Mouse (Mus musculus): ENCODE measurements around the gene Olfr78. TPM values are rescaled to one million over a fixed set of nuclear protein-coding genes. Genes with fewer than 3 reads are reported as not detected.

Gene Olfr78
- polyA plus RNA-seq (2016; fragmentation: Nextera tagmentation; extraction: Ambion mirVana) = not detected in 2 replicates

- no peaks in the 10 kb centered on the region for H3K27me3 ChIP-seq (replicated peaks; ENCODE audit: low read depth, poor library complexity, severe bottlenecking)
- no peaks in the 10 kb centered on the region for H3K36me3 ChIP-seq (replicated peaks)
- no peak within 1 kb of the TSS for H3K4me3 ChIP-seq
- H3K27ac ChIP-seq (replicated peaks) = no peak within 1 kb of the TSS
- 76% methylated on average over 4 of the region's 4 CpGs for WGBS
- DNase-seq (ENCODE audit: low spot score) = no peak
- H3K9me3 ChIP-seq = no peaks in the 10 kb centered on the region
- no peaks in the 10 kb centered on the region for H3K4me1 ChIP-seq
Measured at GRCm38 (mm10) chr7:102759266-102759665, at the start of gene Olfr78, which contains the start of gene Olfr560. Gene Olfr78, minus strand, starts transcription at chr7:102759471. Gene Olfr560, minus strand, starts transcription at chr7:102759366.

- H3K4me1 ChIP-seq = no peaks in the 10 kb centered on the region
Measured at GRCm38 (mm10) chr7:102803180-102803579, 43.9 kb upstream of the Olfr78 start, which contains the start of gene Olfr564. Gene Olfr564, plus strand, starts transcription at chr7:102803480.

GRCm38 (mm10) chr7:102770921-102771320, 11.7 kb upstream of the Olfr78 start, which contains the start of gene Olfr561:
Gene Olfr561, plus strand, starts transcription at chr7:102771221.
- no peak within 1 kb of the TSS for H3K27ac ChIP-seq (replicated peaks)
- WGBS = 87% methylated on average over 2 of the region's 2 CpGs

More at GRCm38 (mm10) chr7:102803180-102803579, 43.9 kb upstream of the Olfr78 start, which contains the start of gene Olfr564:
- Histone ChIP-seq H3K36me3 (replicated peaks) (no peaks in the 10 kb centered on the region), H3K4me3 (no peak within 1 kb of the TSS), H3K27me3 (replicated peaks; ENCODE audit: low read depth, poor library complexity, severe bottlenecking) (no peaks in the 10 kb centered on the region), H3K27ac (replicated peaks) (no peak within 1 kb of the TSS), H3K9me3 (no peaks in the 10 kb centered on the region)
- DNase-seq (ENCODE audit: low spot score) = no peak

GRCm38 (mm10) chr7:102752086-102752485, 7.2 kb downstream of the Olfr78 start:
- H3K27ac ChIP-seq (replicated peaks) = no peak overlapping the region
- no peak overlapping the region for H3K4me3 ChIP-seq
- no peaks in the 10 kb centered on the region for H3K36me3 ChIP-seq (replicated peaks)
- H3K27me3 ChIP-seq (replicated peaks; ENCODE audit: low read depth, poor library complexity, severe bottlenecking) = no peaks in the 10 kb centered on the region
- no peaks in the 10 kb centered on the region for H3K9me3 ChIP-seq
- WGBS = 23% methylated on average over 1 of the region's 1 CpGs
- H3K4me1 ChIP-seq = no peaks in the 10 kb centered on the region
- no peak for DNase-seq (ENCODE audit: low spot score)

More at GRCm38 (mm10) chr7:102770921-102771320, 11.7 kb upstream of the Olfr78 start, which contains the start of gene Olfr561:
- Histone ChIP-seq H3K4me1 (no peaks in the 10 kb centered on the region), H3K27me3 (replicated peaks; ENCODE audit: low read depth, poor library complexity, severe bottlenecking) (no peaks in the 10 kb centered on the region), H3K36me3 (replicated peaks) (no peaks in the 10 kb centered on the region), H3K4me3 (no peak within 1 kb of the TSS), H3K9me3 (no peaks in the 10 kb centered on the region)
- DNase-seq (ENCODE audit: low spot score) = no peak

GRCm38 (mm10) chr7:102737705-102738104, 21.6 kb downstream of the Olfr78 start:
- H3K4me3 ChIP-seq = no peak overlapping the region
- no peaks in the 10 kb centered on the region for H3K36me3 ChIP-seq (replicated peaks)
- H3K9me3 ChIP-seq = no peaks in the 10 kb centered on the region
- no peaks in the 10 kb centered on the region for H3K4me1 ChIP-seq
- H3K27ac ChIP-seq (replicated peaks) = no peak overlapping the region
- WGBS = 51% methylated on average over 2 of the region's 2 CpGs
- no peaks in the 10 kb centered on the region for H3K27me3 ChIP-seq (replicated peaks; ENCODE audit: low read depth, poor library complexity, severe bottlenecking)
- DNase-seq (ENCODE audit: low spot score) = no peak

GRCm38 (mm10) chr7:102733793-102734192, 25.5 kb downstream of the Olfr78 start:
- no peaks in the 10 kb centered on the region for H3K4me1 ChIP-seq
- no peak overlapping the region for H3K27ac ChIP-seq (replicated peaks)
- no peaks in the 10 kb centered on the region for H3K27me3 ChIP-seq (replicated peaks; ENCODE audit: low read depth, poor library complexity, severe bottlenecking)
- 63% methylated on average over 1 of the region's 1 CpGs for WGBS
- no peak overlapping the region for H3K4me3 ChIP-seq
- no peaks in the 10 kb centered on the region for H3K9me3 ChIP-seq
- no peak for DNase-seq (ENCODE audit: low spot score)
- no peaks in the 10 kb centered on the region for H3K36me3 ChIP-seq (replicated peaks)

- H3K36me3 ChIP-seq (replicated peaks) = no peaks in the 10 kb centered on the region
- no peak within 1 kb of the TSS for H3K4me3 ChIP-seq
- no peak for DNase-seq (ENCODE audit: low spot score)
- no peaks in the 10 kb centered on the region for H3K27me3 ChIP-seq (replicated peaks; ENCODE audit: low read depth, poor library complexity, severe bottlenecking)
- no peaks in the 10 kb centered on the region for H3K9me3 ChIP-seq
- H3K4me1 ChIP-seq = no peaks in the 10 kb centered on the region
- H3K27ac ChIP-seq (replicated peaks) = no peak within 1 kb of the TSS
Measured at GRCm38 (mm10) chr7:102727391-102727790, 31.9 kb downstream of the Olfr78 start, which contains the start of gene Olfr559. Gene Olfr559, minus strand, starts transcription at chr7:102727491.

- no peaks in the 10 kb centered on the region for H3K27me3 ChIP-seq (replicated peaks; ENCODE audit: low read depth, poor library complexity, severe bottlenecking)
- WGBS = 64% methylated on average over 1 of the region's 1 CpGs
- H3K27ac ChIP-seq (replicated peaks) = no peak within 1 kb of the TSS
- DNase-seq (ENCODE audit: low spot score) = no peak
- H3K4me1 ChIP-seq = no peaks in the 10 kb centered on the region
- no peak within 1 kb of the TSS for H3K4me3 ChIP-seq
- no peaks in the 10 kb centered on the region for H3K36me3 ChIP-seq (replicated peaks)
- no peaks in the 10 kb centered on the region for H3K9me3 ChIP-seq
Measured at GRCm38 (mm10) chr7:102718970-102719369, 40.3 kb downstream of the Olfr78 start, which contains the start of gene Olfr33. Gene Olfr33, minus strand, starts transcription at chr7:102719070.

- DNase-seq (ENCODE audit: low spot score) = no peak
- Histone ChIP-seq H3K4me3 (no peak within 1 kb of the TSS), H3K4me1 (no peaks in the 10 kb centered on the region), H3K27me3 (replicated peaks; ENCODE audit: low read depth, poor library complexity, severe bottlenecking) (no peaks in the 10 kb centered on the region), H3K27ac (replicated peaks) (no peak within 1 kb of the TSS), H3K9me3 (no peaks in the 10 kb centered on the region), H3K36me3 (replicated peaks) (no peaks in the 10 kb centered on the region)
Measured at GRCm38 (mm10) chr7:102701915-102702314, 57.4 kb downstream of the Olfr78 start, which contains the start of gene Olfr558. Gene Olfr558, plus strand, starts transcription at chr7:102702215.

GRCm38 (mm10) chr7:102698461-102698860, 60.8 kb downstream of the Olfr78 start:
- no peaks in the 10 kb centered on the region for H3K27me3 ChIP-seq (replicated peaks; ENCODE audit: low read depth, poor library complexity, severe bottlenecking)
- H3K4me1 ChIP-seq = no peaks in the 10 kb centered on the region
- H3K27ac ChIP-seq (replicated peaks) = no peak overlapping the region
- WGBS = 89% methylated on average over 7 of the region's 7 CpGs
- no peak for DNase-seq (ENCODE audit: low spot score)
- H3K36me3 ChIP-seq (replicated peaks) = no peaks in the 10 kb centered on the region
- H3K9me3 ChIP-seq = no peaks in the 10 kb centered on the region
- H3K4me3 ChIP-seq = no peak overlapping the region

- Histone ChIP-seq H3K27me3 (replicated peaks; ENCODE audit: low read depth, poor library complexity, severe bottlenecking) (no peaks in the 10 kb centered on the region), H3K36me3 (replicated peaks) (no peaks in the 10 kb centered on the region), H3K4me1 (no peaks in the 10 kb centered on the region), H3K4me3 (no peak within 1 kb of the TSS), H3K27ac (replicated peaks) (no peak within 1 kb of the TSS), H3K9me3 (no peaks in the 10 kb centered on the region)
- DNase-seq (ENCODE audit: low spot score) = peak; percentile 39
- WGBS = 79% methylated on average over 5 of the region's 5 CpGs
Measured at GRCm38 (mm10) chr7:102695358-102696125, 63.7 kb downstream of the Olfr78 start, which contains the start of gene Olfr557. Gene Olfr557, plus strand, starts transcription at chr7:102695910.
